Mouse (Mus musculus): ENCODE measurements at regions not wholly inside any gene's neighbourhood (a gene's known extent, or its start where the extent isn't known, plus 50 kb on each side); places are given as distances from the start of the nearest gene placed in this dataset.

- no peak for DNase-seq (ENCODE audit: low read depth)
Observed at GRCm38 (mm10) chr10:37447333-37448204, 308.8 kb upstream of the Marcks start.

GRCm38 (mm10) chr10:37439863-37440613 lies 301.3 kb upstream of the Marcks start:
- no peak for DNase-seq (ENCODE audit: low read depth)

DNA sequence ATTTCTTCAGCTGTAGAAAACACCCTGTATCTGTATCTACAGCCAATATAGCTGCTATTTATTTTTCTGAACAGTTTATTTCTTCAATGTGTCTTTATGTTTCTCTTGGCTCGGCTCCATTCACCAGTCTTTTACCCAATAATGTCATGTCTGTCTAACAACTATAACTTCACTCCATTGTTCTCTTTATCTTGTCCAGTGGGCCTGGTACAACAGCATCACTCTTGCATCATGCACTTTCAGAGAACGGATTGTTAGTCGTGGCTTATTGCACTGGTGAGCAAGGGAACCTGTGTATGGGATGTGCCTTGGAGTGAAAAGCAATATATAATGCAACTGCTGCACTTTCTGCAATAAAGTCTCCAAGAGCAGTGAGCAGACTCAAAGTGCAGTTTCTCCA lies 299.6 kb upstream of the Marcks start:
- no peak for DNase-seq (ENCODE audit: low read depth)

DNA sequence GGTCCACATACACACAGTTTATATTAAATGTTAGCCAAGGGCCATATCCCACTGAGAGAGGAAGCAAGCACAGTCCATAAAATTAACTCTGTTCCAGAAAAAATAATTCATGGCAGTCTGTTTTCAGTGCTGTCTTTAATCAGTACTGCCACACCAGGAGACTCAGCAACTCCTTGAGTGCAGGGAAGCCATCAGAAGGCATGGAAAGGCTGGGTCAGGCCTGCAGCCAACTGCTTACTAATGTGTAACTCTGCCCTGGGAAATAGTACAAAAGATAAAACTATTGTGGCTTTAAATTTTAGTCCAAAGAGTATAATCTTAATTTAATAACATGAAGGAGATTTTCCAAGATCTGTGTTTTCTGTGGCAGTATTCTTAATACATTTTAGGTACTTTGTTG lies 298.1 kb upstream of the Marcks start:
- no peak for DNase-seq (ENCODE audit: low read depth)

GRCm38 (mm10) chr10:37434229-37434628 lies 295.5 kb upstream of the Marcks start:
- DNase-seq (ENCODE audit: low read depth): no peak

- no peak for DNase-seq (ENCODE audit: low read depth)
Observed at GRCm38 (mm10) chr10:37423047-37423446, 284.3 kb upstream of the Marcks start.

- DNase-seq (ENCODE audit: low read depth): no peak
Observed at GRCm38 (mm10) chr10:37422612-37423011, 283.9 kb upstream of the Marcks start.

- no peak for DNase-seq (ENCODE audit: low read depth)
Observed at GRCm38 (mm10) chr10:37416321-37416720, 277.6 kb upstream of the Marcks start.

DNA sequence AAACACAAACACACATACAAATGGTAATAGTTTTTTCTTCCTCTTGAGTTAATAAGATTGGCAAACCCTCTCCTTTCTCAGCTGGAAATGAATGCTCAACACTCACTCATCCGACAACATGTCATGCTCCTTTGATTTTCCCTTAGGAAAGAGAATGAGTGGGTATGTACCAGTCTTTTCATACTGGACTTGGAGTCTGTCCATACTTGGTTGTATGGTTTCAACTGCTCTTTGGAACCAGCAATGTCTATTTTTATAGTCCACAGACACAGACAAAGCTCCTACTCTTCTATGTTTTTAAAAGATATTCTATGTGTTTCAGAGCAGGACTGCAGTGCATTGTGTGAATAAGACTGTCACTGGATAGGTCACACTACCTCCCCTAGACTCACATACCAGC lies 273.7 kb upstream of the Marcks start:
- DNase-seq (ENCODE audit: low read depth): no peak

DNA sequence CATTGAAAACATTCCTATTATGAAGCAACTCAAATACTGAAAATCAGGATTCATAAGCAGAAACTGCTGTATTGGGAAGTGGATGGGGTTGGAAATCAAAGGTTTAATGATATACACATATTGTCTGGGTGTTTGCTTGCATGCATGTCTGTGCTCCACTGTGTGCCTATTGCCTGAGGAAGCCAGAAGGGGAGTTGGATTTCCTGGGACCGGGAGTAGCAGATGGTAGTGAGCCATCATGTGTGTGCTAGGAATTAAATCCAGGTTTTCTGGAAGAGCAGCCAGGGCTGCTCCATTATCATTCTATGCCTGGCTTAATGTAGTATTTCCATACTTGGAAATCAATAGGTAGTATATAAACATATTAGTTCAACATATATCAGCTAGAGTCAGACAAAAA lies 271.0 kb upstream of the Marcks start:
- DNase-seq (ENCODE audit: low read depth): no peak

DNA sequence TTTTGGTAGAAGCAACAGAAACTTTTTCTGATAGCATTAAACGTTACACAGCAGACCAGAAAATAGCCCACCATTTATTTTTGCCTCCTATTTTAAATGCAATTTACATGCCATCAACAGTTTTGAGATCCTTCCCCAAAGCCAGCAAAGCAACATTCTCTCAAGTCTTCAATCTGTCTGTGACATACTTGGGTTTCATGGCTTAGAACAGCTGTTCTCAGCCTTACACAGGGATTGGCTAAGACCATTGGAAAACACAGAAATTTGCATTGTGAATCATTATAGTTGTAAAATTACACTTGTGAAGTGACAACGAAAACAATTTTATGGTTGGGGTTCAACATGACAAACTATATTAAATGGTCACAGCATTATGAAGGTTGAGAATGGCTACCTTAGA lies 268.8 kb upstream of the Marcks start:
- no peak for DNase-seq (ENCODE audit: low read depth)

DNA sequence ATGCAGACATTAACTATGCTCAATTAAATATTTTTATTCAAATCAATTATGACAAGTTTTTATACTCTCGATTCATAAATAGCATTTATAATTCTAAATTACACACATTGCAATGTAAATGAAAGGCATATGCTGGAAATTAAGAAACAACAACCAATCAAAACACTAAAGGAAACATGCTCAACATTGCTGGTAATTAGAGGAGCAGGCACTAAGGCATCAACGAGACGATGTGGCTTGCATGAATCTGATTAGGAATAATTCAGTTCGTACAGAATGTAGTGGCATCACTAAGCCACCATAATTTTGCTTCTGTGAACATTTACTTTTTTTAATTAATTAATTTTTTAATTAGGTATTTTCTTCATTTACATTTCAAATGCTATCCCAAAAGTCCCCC lies 266.2 kb upstream of the Marcks start:
- DNase-seq (ENCODE audit: low read depth): no peak

DNA sequence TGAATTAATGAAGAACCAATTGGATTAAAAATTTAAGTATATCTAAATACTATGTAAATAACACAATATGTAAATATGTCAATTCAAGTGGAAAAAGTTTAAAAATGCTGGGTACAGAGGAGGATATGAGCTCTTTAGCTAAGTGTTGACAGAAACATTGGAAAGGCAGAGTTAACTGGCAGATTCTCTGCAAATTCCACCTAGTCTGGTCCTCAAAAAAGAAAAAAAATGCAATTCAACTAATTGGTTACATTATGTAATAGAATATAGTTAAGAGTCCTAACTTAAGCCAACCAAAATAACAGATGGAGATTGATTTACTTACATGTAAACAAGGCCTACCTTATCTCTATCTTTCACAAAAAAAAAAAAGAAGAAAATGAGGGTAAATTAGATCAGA lies 265.7 kb upstream of the Marcks start:
- DNase-seq (ENCODE audit: low read depth): no peak

GRCm38 (mm10) chr10:37402376-37402775 lies 263.7 kb upstream of the Marcks start:
- no peak for DNase-seq (ENCODE audit: low read depth)

GRCm38 (mm10) chr10:37400991-37401390 lies 262.3 kb upstream of the Marcks start:
- DNase-seq (ENCODE audit: low read depth): no peak

GRCm38 (mm10) chr10:37400379-37400778 lies 261.7 kb upstream of the Marcks start:
- no peak for DNase-seq (ENCODE audit: low read depth)

DNA sequence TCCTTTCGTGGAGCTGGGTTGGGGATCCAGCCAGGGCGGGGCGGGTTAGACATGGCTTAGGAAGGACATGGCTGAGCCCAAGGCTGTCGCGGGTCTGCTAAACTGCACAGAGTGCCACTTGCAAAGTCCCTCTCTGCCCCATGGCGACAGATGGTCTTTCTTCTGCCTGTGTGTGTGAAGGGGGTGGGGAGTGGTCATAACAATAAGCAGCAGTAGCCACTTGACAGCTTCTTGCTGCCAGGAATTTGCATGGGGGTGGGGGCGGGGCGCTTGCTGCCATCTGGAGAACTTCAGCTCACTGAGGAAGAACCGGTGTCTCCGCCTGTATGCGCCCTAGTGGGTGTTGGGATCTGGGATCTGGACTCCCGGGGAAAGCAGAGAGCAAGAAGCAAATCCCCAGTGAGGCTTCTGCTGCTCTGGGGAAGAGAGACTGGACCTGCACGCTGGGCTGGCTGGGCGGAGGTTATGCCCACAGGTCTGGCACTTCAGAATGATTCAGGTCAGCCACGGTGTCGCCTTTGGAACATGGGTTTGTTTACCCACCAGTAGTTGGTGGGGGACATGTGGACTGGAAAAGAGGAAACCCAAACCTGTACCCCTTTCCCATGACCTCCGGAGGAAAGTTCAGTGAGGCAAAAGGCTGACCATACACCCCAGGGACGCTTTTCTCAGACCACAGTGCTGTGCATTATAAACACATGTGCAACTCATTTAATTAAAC lies 258.7 kb upstream of the Marcks start:
- DNase-seq (ENCODE audit: low read depth): no peak

- no peak for DNase-seq (ENCODE audit: low read depth)
Observed at GRCm38 (mm10) chr10:37390011-37390410, 251.3 kb upstream of the Marcks start.

- no peak for DNase-seq (ENCODE audit: low read depth)
Observed at GRCm38 (mm10) chr10:37386216-37386615, 247.5 kb upstream of the Marcks start.

DNA sequence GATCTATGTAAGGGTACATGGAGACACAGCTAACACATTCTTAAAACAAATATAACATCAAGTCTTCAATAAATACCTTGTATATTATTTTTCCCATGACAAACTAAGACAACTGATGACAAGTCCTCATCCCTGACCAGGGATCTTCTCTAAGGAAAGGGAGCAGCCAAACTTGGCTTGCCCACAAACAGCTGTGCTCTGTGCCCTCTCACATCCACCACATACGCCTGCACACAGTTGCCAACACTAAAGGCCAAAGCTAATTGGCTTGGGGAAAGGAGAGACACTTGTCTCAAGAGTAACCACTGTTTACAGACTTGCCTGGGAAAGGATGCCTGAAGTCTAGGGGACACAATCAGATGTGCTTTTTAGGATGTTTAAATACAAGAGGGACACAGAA lies 241.3 kb upstream of the Marcks start:
- no peak for DNase-seq (ENCODE audit: low read depth)

- DNase-seq (ENCODE audit: low read depth): no peak
Observed at GRCm38 (mm10) chr10:37378002-37378702, 239.4 kb upstream of the Marcks start.

All from fibroblast of lung, adult 2 months (primary cell).